ENCODE assay signal across 14 mouse cellular contexts in genomic region chr4:117656961-117657360, GRCm38 (mm10). TPM values are rescaled to one million over a fixed set of nuclear protein-coding genes. Genes with fewer than 3 reads are reported as not detected.
DNase-seq lines count a peak whose midpoint lies in the region; ATAC-seq and TF ChIP-seq lines count a peak whose summit lies in the region.
"Had no signal": no experiment of that assay in that cellular context is flagged by ENCODE, and none has a peak within 500 bp of the region (broad histone marks: within the 10 kb centered on the region; RNA-seq: fewer than 3 reads in every experiment).

No protein-coding gene starts in this region.

- TF ChIP-seq EP300 in stomach, postnatal 0 days (optimal IDR thresholded peaks at IDR 0.05) = no peak

- H3K9me3 ChIP-seq in kidney, embryonic 16.5 days (ENCODE audit: low read length) = no peaks in the 10 kb centered on the region
- no peaks in the 10 kb centered on the region for H3K9me3 ChIP-seq in forebrain, embryonic 11.5 days (ENCODE audit: control insufficient read depth, low read length)
- no peaks in the 10 kb centered on the region for H3K9me3 ChIP-seq in hindbrain, embryonic 15.5 days
- no peaks in the 10 kb centered on the region for H3K9me3 ChIP-seq in midbrain, embryonic 16.5 days (replicated peaks; ENCODE audit: control insufficient read depth, low read length, poor library complexity, severe bottlenecking)
- H3K9me3 ChIP-seq in stomach, postnatal 0 days (ENCODE audit: control insufficient read depth, low read length) = no peaks in the 10 kb centered on the region
- H3K9me3 ChIP-seq: heart, embryonic 15.5 days; intestine, embryonic 15.5 days had no signal

- WGBS in kidney, embryonic 16.5 days = 38% methylated on average over 6 of the region's 6 CpGs
- WGBS in forebrain, embryonic 11.5 days = 10% methylated on average over 6 of the region's 6 CpGs
- 40% methylated on average over 6 of the region's 6 CpGs for WGBS in hindbrain, embryonic 15.5 days
- WGBS in midbrain, embryonic 16.5 days = 15% methylated on average over 6 of the region's 6 CpGs
- 59% methylated on average over 6 of the region's 6 CpGs for WGBS in stomach, postnatal 0 days

- ATAC-seq in kidney, embryonic 16.5 days (ENCODE audit: low FRiP score, low TSS enrichment) = no peak
- 0 out of 2 replicates have a peak, but pooled peaks have one; percentile 20 for ATAC-seq in forebrain, embryonic 11.5 days (replicated peaks; ENCODE audit: low FRiP score)
- ATAC-seq in hindbrain, embryonic 15.5 days (ENCODE audit: low FRiP score, low read depth) = no peak
- ATAC-seq in midbrain, embryonic 16.5 days = no peak
- ATAC-seq in stomach, postnatal 0 days (ENCODE audit: low FRiP score, low TSS enrichment) = no peak
- ATAC-seq: intestine, embryonic 15.5 days had no signal

- H3K27me3 ChIP-seq in kidney, embryonic 16.5 days (ENCODE audit: insufficient read depth, low read length) = no peaks in the 10 kb centered on the region
- no peaks in the 10 kb centered on the region for H3K27me3 ChIP-seq in forebrain, embryonic 11.5 days (ENCODE audit: control insufficient read depth, insufficient read depth, low read length)
- no peaks in the 10 kb centered on the region for H3K27me3 ChIP-seq in hindbrain, embryonic 15.5 days
- H3K27me3 ChIP-seq in midbrain, embryonic 16.5 days (ENCODE audit: control insufficient read depth, insufficient read depth, low read depth, low read length) = no peaks in the 10 kb centered on the region
- no peaks in the 10 kb centered on the region for H3K27me3 ChIP-seq in stomach, postnatal 0 days (ENCODE audit: control insufficient read depth, insufficient read depth, low read length)
- H3K27me3 ChIP-seq: heart, embryonic 15.5 days; intestine, embryonic 15.5 days had no signal

- no peak for TF ChIP-seq CTCF in stomach, postnatal 0 days (IDR thresholded peaks at IDR 0.05; ENCODE audit: low read depth)

- DNase-seq in kidney, postnatal 4 days = peak; percentile 37 to 42
- peak; percentile 75 for DNase-seq in forebrain, embryonic 11.5 days (ENCODE audit: low spot score)
- no peak for DNase-seq in adrenal gland, adult 2 months
- no peak for DNase-seq in urinary bladder, adult 18-20 months (ENCODE audit: low spot score in 2 of 2)
- no peak for DNase-seq in stomach, postnatal 0 days (ENCODE audit: low spot score)
- DNase-seq: cerebellum, adult 9-10 months; gastrocnemius, postnatal 14 days; lung, adult 2 months had no signal

- H3K27ac ChIP-seq in kidney, embryonic 16.5 days (ENCODE audit: low read length) = no peak overlapping the region
- H3K27ac ChIP-seq in forebrain, embryonic 11.5 days (ENCODE audit: low read depth, low read length) = peak overlapping the region; percentile 54
- 0 out of 2 replicates have a peak overlapping the region, but pooled peaks have one; percentile 32 for H3K27ac ChIP-seq in hindbrain, embryonic 15.5 days (replicated peaks)
- peak overlapping the region; percentile 63 for H3K27ac ChIP-seq in midbrain, embryonic 16.5 days (ENCODE audit: low read length)
- H3K27ac ChIP-seq in stomach, postnatal 0 days (replicated peaks) = no peak overlapping the region
- H3K27ac ChIP-seq: heart, embryonic 15.5 days; intestine, embryonic 15.5 days had no signal

- H3K4me1 ChIP-seq in kidney, embryonic 16.5 days (ENCODE audit: insufficient read depth, low read length) = peaks cover 40% of the 10 kb centered on the region
- peaks cover 30% of the 10 kb centered on the region for H3K4me1 ChIP-seq in forebrain, embryonic 11.5 days (replicated peaks; ENCODE audit: control insufficient read depth, insufficient read depth, low read length)
- H3K4me1 ChIP-seq in hindbrain, embryonic 15.5 days (replicated peaks) = peaks cover 49% of the 10 kb centered on the region
- H3K4me1 ChIP-seq in midbrain, embryonic 16.5 days (ENCODE audit: control insufficient read depth, insufficient read depth, low read length) = peaks cover 27% of the 10 kb centered on the region
- H3K4me1 ChIP-seq in stomach, postnatal 0 days (replicated peaks; ENCODE audit: control insufficient read depth, insufficient read depth) = no peaks in the 10 kb centered on the region

- no peaks in the 10 kb centered on the region for H3K36me3 ChIP-seq in kidney, embryonic 16.5 days (ENCODE audit: insufficient read depth, low read length)
- H3K36me3 ChIP-seq in forebrain, embryonic 11.5 days (ENCODE audit: control insufficient read depth, insufficient read depth, low read length) = no peaks in the 10 kb centered on the region
- peaks cover 3% of the 10 kb centered on the region; the same call in 1 of the 2 replicates for H3K36me3 ChIP-seq in hindbrain, embryonic 15.5 days
- H3K36me3 ChIP-seq in midbrain, embryonic 16.5 days (ENCODE audit: control insufficient read depth, insufficient read depth, low read length) = no peaks in the 10 kb centered on the region
- H3K36me3 ChIP-seq in stomach, postnatal 0 days (ENCODE audit: control insufficient read depth, insufficient read depth, low read length) = peaks cover 5% of the 10 kb centered on the region; the same call in 1 of the 2 replicates
- H3K36me3 ChIP-seq: heart, embryonic 15.5 days had no signal

- H3K4me2 ChIP-seq in kidney, embryonic 16.5 days (replicated peaks; ENCODE audit: low read depth, low read length) = no peak overlapping the region
- H3K4me2 ChIP-seq in forebrain, embryonic 11.5 days (ENCODE audit: low read depth, low read length, severe bottlenecking) = no peak overlapping the region
- H3K4me2 ChIP-seq in hindbrain, embryonic 15.5 days = no peak overlapping the region
- no peak overlapping the region for H3K4me2 ChIP-seq in midbrain, embryonic 16.5 days (ENCODE audit: low read length)
- no peak overlapping the region for H3K4me2 ChIP-seq in stomach, postnatal 0 days (replicated peaks; ENCODE audit: low read depth)
- H3K4me2 ChIP-seq: heart, embryonic 15.5 days; intestine, embryonic 15.5 days had no signal

- H3K9ac ChIP-seq in kidney, embryonic 16.5 days (replicated peaks; ENCODE audit: low read length) = no peak overlapping the region
- H3K9ac ChIP-seq in forebrain, embryonic 11.5 days (ENCODE audit: low read length) = no peak overlapping the region
- no peak overlapping the region for H3K9ac ChIP-seq in hindbrain, embryonic 15.5 days
- no peak overlapping the region for H3K9ac ChIP-seq in midbrain, embryonic 16.5 days (ENCODE audit: low read depth, low read length)
- no peak overlapping the region for H3K9ac ChIP-seq in stomach, postnatal 0 days (ENCODE audit: low read length)
- H3K9ac ChIP-seq: heart, embryonic 15.5 days; intestine, embryonic 15.5 days had no signal

- no peak overlapping the region for H3K4me3 ChIP-seq in kidney, embryonic 16.5 days (ENCODE audit: low read length)
- no peak overlapping the region for H3K4me3 ChIP-seq in forebrain, embryonic 11.5 days (ENCODE audit: low read depth, low read length)
- H3K4me3 ChIP-seq in hindbrain, embryonic 15.5 days = no peak overlapping the region
- no peak overlapping the region for H3K4me3 ChIP-seq in midbrain, embryonic 16.5 days (ENCODE audit: low read depth, low read length)
- H3K4me3 ChIP-seq in stomach, postnatal 0 days (ENCODE audit: low read depth, low read length) = no peak overlapping the region
- H3K4me3 ChIP-seq: erythroblast, embryonic 14.5 days; heart, embryonic 15.5 days; intestine, embryonic 15.5 days had no signal

RNA-seq across cellular contexts. Expression of gene Dmap1, which starts 25.1 kb away (rescaled TPM):
- 61.0 and 64.8 TPM in 2 replicates for polyA plus RNA-seq in kidney, embryonic 16.5 days (2015; fragmentation: Nextera tagmentation; extraction: Ambion mirVana)
- 79.1 and 85.9 TPM in 2 replicates for polyA plus RNA-seq in forebrain, embryonic 11.5 days (2014; fragmentation: Nextera tagmentation; extraction: Ambion mirVana)
- 76.5 and 76.8 TPM in 2 replicates for polyA plus RNA-seq in hindbrain, embryonic 15.5 days (2015; fragmentation: Nextera tagmentation; extraction: Ambion mirVana)
- polyA plus RNA-seq in midbrain, embryonic 16.5 days (2015; fragmentation: Nextera tagmentation; extraction: Ambion mirVana) = 81.9 and 83.3 TPM in 2 replicates
- 10 to 100 TPM; 19.5 to 28.0 TPM for total RNA-seq in adrenal gland, adult 2 months (2021)
- polyA plus RNA-seq in adrenal gland, adult 2 months (2012; rRNA removed) = 15.4 and 19.4 TPM in 2 replicates
- 27.5 and 27.8 TPM in 2 replicates for polyA plus RNA-seq in stomach, postnatal 0 days (2015; fragmentation: Nextera tagmentation; extraction: Ambion mirVana)

Comparison
In these comparisons a context has a peak if more than half of its experiments do, and no peak if none do; other contexts are left out.
1. DNase-seq: peak in kidney, postnatal 4 days (2 of 2) and forebrain, embryonic 11.5 days (single experiment); none in adrenal gland, adult 2 months (single experiment), urinary bladder, adult 18-20 months (0 of 2) and stomach, postnatal 0 days (single experiment).
2. H3K27ac ChIP-seq: peak in forebrain, embryonic 11.5 days (single experiment), hindbrain, embryonic 15.5 days (single experiment) and midbrain, embryonic 16.5 days (single experiment); none in kidney, embryonic 16.5 days (single experiment) and stomach, postnatal 0 days (single experiment).